Mouse (Mus musculus) myocyte (in vitro differentiated cells): Measurements from ENCODE around the gene Parn. TPM values are rescaled to one million over a fixed set of nuclear protein-coding genes. Genes with fewer than 3 reads are reported as not detected.

ENCODE experiments used
- H3K27me3 ChIP-seq: one replicate; pipeline ENCODE4 v1.6.1; 2011; ENCODE audit not compliant: control insufficient read depth, insufficient read depth, insufficient read length
- H3K36me3 ChIP-seq: one replicate; pipeline ENCODE4 v1.6.1; 2011; ENCODE audit not compliant: control insufficient read depth, insufficient read depth
- H3K4me2 ChIP-seq: one replicate; pipeline ENCODE4 v1.6.1; 2011; ENCODE audit warnings: low read depth, control low read depth
- H3K4me3 ChIP-seq: one replicate; pipeline ENCODE4 v1.5.1; 2011; ENCODE audit warnings: mild to moderate bottlenecking, control low read depth, moderate library complexity
- H3K79me2 ChIP-seq: one replicate; pipeline ENCODE4 v1.6.1; 2011; ENCODE audit not compliant: control insufficient read depth, insufficient read depth
- H3ac ChIP-seq: one replicate; pipeline ENCODE4 v1.6.1; 2011; ENCODE audit not compliant: control insufficient read depth, insufficient read length
- CEBPB ChIP-seq: IDR thresholded peaks from 2 replicates; pipeline ENCODE4 v1.6.1; 2011; ENCODE audit warnings: mild to moderate bottlenecking, moderate library complexity; ENCODE audit not compliant: poor library complexity, insufficient read depth, severe bottlenecking
- E2F4 ChIP-seq: IDR thresholded peaks from one replicate; pipeline ENCODE4 v1.6.1; 2011; ENCODE audit warnings: mild to moderate bottlenecking, control low read depth, moderate library complexity; ENCODE audit not compliant: insufficient read depth
- MAX ChIP-seq: IDR thresholded peaks from one replicate; pipeline ENCODE4 v1.6.1; 2011; ENCODE audit warnings: low read depth, mild to moderate bottlenecking, control low read depth
- MYOD1 ChIP-seq, 3 experiments: IDR thresholded peaks; one replicate each; pipeline ENCODE4 v1.6.1; 2011; ENCODE audit warnings: control low read depth in 2 of 3, low read depth in 2 of 3, mild to moderate bottlenecking in 2 of 3, moderate library complexity in 1 of 3; ENCODE audit not compliant: insufficient read length in 2 of 3, control insufficient read depth in 1 of 3
- MYOG ChIP-seq, 3 experiments: IDR thresholded peaks; one replicate each; pipeline ENCODE4 v1.6.1; 2011; ENCODE audit warnings: control low read depth in 2 of 3, low read depth in 2 of 3, mild to moderate bottlenecking in 2 of 3; ENCODE audit not compliant: insufficient read length in 2 of 3, control insufficient read depth in 1 of 3, insufficient read depth in 1 of 3
- POLR2A ChIP-seq: IDR thresholded peaks from one replicate; pipeline ENCODE4 v1.6.1; 2011; ENCODE audit warnings: low read depth, mild to moderate bottlenecking, control low read depth, moderate library complexity; ENCODE audit not compliant: insufficient read length
- POLR2AphosphoS2 ChIP-seq: IDR thresholded peaks from one replicate; pipeline ENCODE4 v1.6.1; 2011; ENCODE audit warnings: low read depth, control low read depth; ENCODE audit not compliant: insufficient read length
- REST ChIP-seq: IDR thresholded peaks from one replicate; pipeline ENCODE4 v1.6.1; 2011; ENCODE audit warnings: mild to moderate bottlenecking, control low read depth, moderate library complexity; ENCODE audit not compliant: insufficient read depth, insufficient read length
- SRF ChIP-seq: IDR thresholded peaks from one replicate; pipeline ENCODE4 v1.6.1; 2011; ENCODE audit warnings: low read depth; ENCODE audit not compliant: control insufficient read depth, insufficient read length
- TCF12 ChIP-seq: IDR thresholded peaks from one replicate; pipeline ENCODE4 v1.6.1; 2011; ENCODE audit warnings: mild to moderate bottlenecking, control low read depth; ENCODE audit not compliant: poor library complexity, insufficient read depth, severe bottlenecking
- TCF3 ChIP-seq: IDR thresholded peaks from one replicate; pipeline ENCODE4 v1.6.1; 2011; ENCODE audit warnings: low read depth, control low read depth; ENCODE audit not compliant: insufficient read length
- USF1 ChIP-seq: IDR thresholded peaks from one replicate; pipeline ENCODE4 v1.6.1; 2011; ENCODE audit warnings: low read depth, mild to moderate bottlenecking, control low read depth, moderate library complexity
- polyA plus RNA-seq: library from polyadenylated mRNA; unstranded; fragments of >200 nt; fragmentation: generic; extraction: Trizol; gene quantifications from one replicate; pipeline ENCODE4 v1.2.1, GENCODE M21; 2012; ENCODE audit warnings: missing spikeins

Parn gene
- polyA plus RNA-seq, 1 experiment, result 14.5 TPM

GRCm38 (mm10) chr16:13602779-13603178 lies 65.2 kb downstream of the Parn start:
- no peak for TF ChIP-seq CEBPB
- no peak for TF ChIP-seq POLR2A
- no peak for TF ChIP-seq USF1
- no peak for TF ChIP-seq MAX
- Histone ChIP-seq H3K36me3 (peaks cover 6% of the 10 kb centered on the region), H3K4me3 (no peak overlapping the region)

GRCm38 (mm10) chr16:13589049-13589408 lies 78.9 kb downstream of the Parn start:
- no peaks in the 10 kb centered on the region for H3K79me2 ChIP-seq
- H3K27me3 ChIP-seq, result no peaks in the 10 kb centered on the region
- no peak overlapping the region for H3K4me3 ChIP-seq
- H3K36me3 ChIP-seq, result no peaks in the 10 kb centered on the region
- TF ChIP-seq TCF3, result no peak
- no peak overlapping the region for H3K4me2 ChIP-seq
- H3ac ChIP-seq, result no peak overlapping the region

More at GRCm38 (mm10) chr16:13602779-13603178, 65.2 kb downstream of the Parn start:
- no peaks in the 10 kb centered on the region for H3K79me2 ChIP-seq
- no peaks in the 10 kb centered on the region for H3K27me3 ChIP-seq
- no peak overlapping the region for H3ac ChIP-seq
- H3K4me2 ChIP-seq, result no peak overlapping the region

GRCm38 (mm10) chr16:13588182-13589048 lies 79.6 kb downstream of the Parn start:
- TF ChIP-seq MYOG (IDR thresholded peaks at IDR 0.05; ENCODE audit: control insufficient read depth in 1 of 3, insufficient read depth in 1 of 3, insufficient read length in 2 of 3, low read depth in 2 of 3), result no peak
- no peak for TF ChIP-seq SRF
- TF ChIP-seq TCF12, result no peak
- no peak for TF ChIP-seq POLR2A
- TF ChIP-seq POLR2AphosphoS2, result no peak
- TF ChIP-seq MYOD1 (IDR thresholded peaks at IDR 0.05; ENCODE audit: control insufficient read depth in 1 of 3, insufficient read length in 2 of 3, low read depth in 2 of 3), result no peak
- no peak for TF ChIP-seq CEBPB
- no peak for TF ChIP-seq E2F4
- Histone ChIP-seq H3K79me2 (no peaks in the 10 kb centered on the region), H3K36me3 (no peaks in the 10 kb centered on the region), H3K4me2 (no peak overlapping the region), H3K27me3 (no peaks in the 10 kb centered on the region), H3K4me3 (no peak overlapping the region), H3ac (no peak overlapping the region)

- H3K36me3 ChIP-seq, result no peaks in the 10 kb centered on the region
- no peak overlapping the region for H3K4me3 ChIP-seq
- no peak overlapping the region for H3K4me2 ChIP-seq
- no peaks in the 10 kb centered on the region for H3K79me2 ChIP-seq
- H3K27me3 ChIP-seq, result no peaks in the 10 kb centered on the region
- no peak overlapping the region for H3ac ChIP-seq
- TF ChIP-seq CEBPB (no peak), USF1 (no peak), TCF3 (no peak), E2F4 (no peak), MAX (no peak), MYOD1 (IDR thresholded peaks at IDR 0.05; ENCODE audit: control insufficient read depth in 1 of 3, insufficient read length in 2 of 3, low read depth in 2 of 3) (no peak), POLR2A (no peak), POLR2AphosphoS2 (no peak), TCF12 (no peak), REST (no peak), MYOG (IDR thresholded peaks at IDR 0.05; ENCODE audit: control insufficient read depth in 1 of 3, insufficient read depth in 1 of 3, insufficient read length in 2 of 3, low read depth in 2 of 3) (no peak), SRF (no peak)
Measured at GRCm38 (mm10) chr16:13585234-13585633, 82.7 kb downstream of the Parn start.

GRCm38 (mm10) chr16:13580784-13581183 lies 87.2 kb downstream of the Parn start:
- TF ChIP-seq MYOD1 (IDR thresholded peaks at IDR 0.05; ENCODE audit: control insufficient read depth in 1 of 3, insufficient read length in 2 of 3, low read depth in 2 of 3) (no peak), REST (no peak), TCF3 (no peak), POLR2A (no peak), USF1 (no peak), SRF (no peak), MAX (no peak), E2F4 (no peak), CEBPB (no peak), POLR2AphosphoS2 (no peak), TCF12 (no peak), MYOG (IDR thresholded peaks at IDR 0.05; ENCODE audit: control insufficient read depth in 1 of 3, insufficient read depth in 1 of 3, insufficient read length in 2 of 3, low read depth in 2 of 3) (no peak)

More at GRCm38 (mm10) chr16:13580784-13581183, 87.2 kb downstream of the Parn start:
- Histone ChIP-seq H3K27me3 (no peaks in the 10 kb centered on the region), H3K36me3 (no peaks in the 10 kb centered on the region), H3K4me2 (no peak overlapping the region), H3K79me2 (no peaks in the 10 kb centered on the region), H3K4me3 (no peak overlapping the region), H3ac (no peak overlapping the region)
